Mouse (Mus musculus): ENCODE results near the gene P4htm.

Gene P4htm

GRCm38 (mm10) chr9:108577025-108577424 lies 20.4 kb downstream of the P4htm start:
- DNase-seq = no peak

GRCm38 (mm10) chr9:108575321-108576297 lies 21.9 kb downstream of the P4htm start:
- no peak for DNase-seq

- DNase-seq = no peak
Measured at GRCm38 (mm10) chr9:108574921-108575320, 22.5 kb downstream of the P4htm start.

GRCm38 (mm10) chr9:108573774-108574690 lies 23.4 kb downstream of the P4htm start:
- no peak for DNase-seq

- no peak for DNase-seq
Measured at GRCm38 (mm10) chr9:108572321-108572720, 25.1 kb downstream of the P4htm start.

GRCm38 (mm10) chr9:108571401-108571973 lies 26.0 kb downstream of the P4htm start:
- DNase-seq = no peak

- peak; percentile 74 for DNase-seq
Measured at GRCm38 (mm10) chr9:108570207-108570896, 27.1 kb downstream of the P4htm start.

- peak; percentile 85 for DNase-seq
Measured at GRCm38 (mm10) chr9:108569381-108570206, 27.9 kb downstream of the P4htm start, which contains the start of gene Dalrd3. Gene Dalrd3, plus strand, starts transcription at chr9:108569886.

- no peak for DNase-seq
Measured at GRCm38 (mm10) chr9:108568511-108568921, 29.0 kb downstream of the P4htm start.

- DNase-seq = no peak
Measured at GRCm38 (mm10) chr9:108567931-108568419, 29.5 kb downstream of the P4htm start.

- DNase-seq = peak; percentile 96
Measured at GRCm38 (mm10) chr9:108566815-108567776, 30.4 kb downstream of the P4htm start, which contains the start of gene Ndufaf3. Gene Ndufaf3, minus strand, starts transcription at chr9:108567434.

GRCm38 (mm10) chr9:108565881-108566814 lies 31.3 kb downstream of the P4htm start:
- DNase-seq = no peak

- no peak for DNase-seq
Measured at GRCm38 (mm10) chr9:108564131-108564530, 33.3 kb downstream of the P4htm start.

- DNase-seq = no peak
Measured at GRCm38 (mm10) chr9:108563671-108564070, 33.8 kb downstream of the P4htm start.

- peak; percentile 93 for DNase-seq
Measured at GRCm38 (mm10) chr9:108560227-108560841, 37.1 kb downstream of the P4htm start, which contains the start of gene Impdh2. Gene Impdh2, plus strand, starts transcription at chr9:108560286.

GRCm38 (mm10) chr9:108559169-108559568 lies 38.3 kb downstream of the P4htm start:
- no peak for DNase-seq

GRCm38 (mm10) chr9:108546875-108547274 lies 50.6 kb downstream of the P4htm start:
- DNase-seq = no peak

- no peak for DNase-seq
Measured at GRCm38 (mm10) chr9:108545986-108546385, 51.5 kb downstream of the P4htm start.
